Mouse (Mus musculus) CH12F3 (cell line): ENCODE results near the gene Gm21964.

ENCODE experiments used
- in situ Hi-C: fragments of 300-500 bp; cut with MboI; formaldehyde crosslinking; loops from 2 replicates; pipeline ENCODE4 v1.14.3; 2020; ENCODE audit warnings: low sequenced_read_pairs

Gene Gm21964

GRCm38 (mm10) chr8:110100907-110101306, at the start of gene Gm21964:
Gene Gm21964 (plus strand): TSS chr8:110101207.
- in situ Hi-C loops = no loop called here

GRCm38 (mm10) chr8:110051208-110051607, 49.8 kb upstream of the Gm21964 start:
- in situ Hi-C loops = no loop called here

- in situ Hi-C loops = no loop called here
These were observed 42.8 kb upstream of the Gm21964 start for GRCm38 (mm10) chr8:110058207-110058606.

- in situ Hi-C loops = no loop called here
These were observed 36.8 kb upstream of the Gm21964 start for GRCm38 (mm10) chr8:110064161-110064560.

GRCm38 (mm10) chr8:110064606-110065365, 36.2 kb upstream of the Gm21964 start:
- in situ Hi-C loops = no loop called here

- in situ Hi-C loops = no loop called here
These were observed 35.3 kb upstream of the Gm21964 start for GRCm38 (mm10) chr8:110065676-110066075.

GRCm38 (mm10) chr8:110069706-110070105, 31.3 kb upstream of the Gm21964 start:
- in situ Hi-C loops = no loop called here

GRCm38 (mm10) chr8:110071600-110071999, 29.4 kb upstream of the Gm21964 start:
- in situ Hi-C loops = no loop called here

- in situ Hi-C loops = no loop called here
These were observed 26.5 kb upstream of the Gm21964 start for GRCm38 (mm10) chr8:110074496-110074895.

- in situ Hi-C loops = no loop called here
These were observed 21.5 kb upstream of the Gm21964 start, which contains the start of gene Zfp612 for GRCm38 (mm10) chr8:110079282-110080221. Gene Zfp612 (plus strand): TSS chr8:110079746.

- in situ Hi-C loops = no loop called here
These were observed 18.4 kb upstream of the Gm21964 start for GRCm38 (mm10) chr8:110082416-110083105.

- in situ Hi-C loops = no loop called here
These were observed 9.1 kb upstream of the Gm21964 start for GRCm38 (mm10) chr8:110091869-110092268.

GRCm38 (mm10) chr8:110101676-110102075, 669 bp downstream of the Gm21964 start:
- in situ Hi-C loops = no loop called here

GRCm38 (mm10) chr8:110102653-110103052, 1.6 kb downstream of the Gm21964 start, which contains the start of gene Gm17720:
Gene Gm17720 (minus strand): TSS chr8:110102753.
- in situ Hi-C loops = no loop called here

- in situ Hi-C loops = loop anchor here (10.0 kb wide), 1 partner anchor 365 kb away; no protein-coding TSS in a partner anchor
These were observed 18.7 kb downstream of the Gm21964 start for GRCm38 (mm10) chr8:110119715-110120114.

GRCm38 (mm10) chr8:110130537-110130936, 29.5 kb downstream of the Gm21964 start:
- in situ Hi-C loops = no loop called here

- in situ Hi-C loops = no loop called here
These were observed 33.2 kb downstream of the Gm21964 start for GRCm38 (mm10) chr8:110134236-110134635.

- in situ Hi-C loops = no loop called here
These were observed 34.5 kb downstream of the Gm21964 start for GRCm38 (mm10) chr8:110135515-110135914.

- in situ Hi-C loops = no loop called here
These were observed 39.1 kb downstream of the Gm21964 start for GRCm38 (mm10) chr8:110140156-110140555.

GRCm38 (mm10) chr8:110140770-110141169, 39.8 kb downstream of the Gm21964 start:
- in situ Hi-C loops = no loop called here

- in situ Hi-C loops = no loop called here
These were observed 44.5 kb downstream of the Gm21964 start for GRCm38 (mm10) chr8:110145538-110145937.
